Mouse (Mus musculus) cerebellum, adult 9-10 months (tissue): ENCODE data around the gene Mcat.
A peak's percentile ranks its signal among the peaks of the same experiment; 100 is the strongest.
"Not testable (repeated sequence)": the region's sequence is repeated elsewhere in the genome, so short reads cannot be mapped to it uniquely, and the experiment has no call there.

Experiments
- DNase-seq: peaks from one replicate; pipeline ENCODE4 v3.0.0; 2022

Mcat gene

DNA sequence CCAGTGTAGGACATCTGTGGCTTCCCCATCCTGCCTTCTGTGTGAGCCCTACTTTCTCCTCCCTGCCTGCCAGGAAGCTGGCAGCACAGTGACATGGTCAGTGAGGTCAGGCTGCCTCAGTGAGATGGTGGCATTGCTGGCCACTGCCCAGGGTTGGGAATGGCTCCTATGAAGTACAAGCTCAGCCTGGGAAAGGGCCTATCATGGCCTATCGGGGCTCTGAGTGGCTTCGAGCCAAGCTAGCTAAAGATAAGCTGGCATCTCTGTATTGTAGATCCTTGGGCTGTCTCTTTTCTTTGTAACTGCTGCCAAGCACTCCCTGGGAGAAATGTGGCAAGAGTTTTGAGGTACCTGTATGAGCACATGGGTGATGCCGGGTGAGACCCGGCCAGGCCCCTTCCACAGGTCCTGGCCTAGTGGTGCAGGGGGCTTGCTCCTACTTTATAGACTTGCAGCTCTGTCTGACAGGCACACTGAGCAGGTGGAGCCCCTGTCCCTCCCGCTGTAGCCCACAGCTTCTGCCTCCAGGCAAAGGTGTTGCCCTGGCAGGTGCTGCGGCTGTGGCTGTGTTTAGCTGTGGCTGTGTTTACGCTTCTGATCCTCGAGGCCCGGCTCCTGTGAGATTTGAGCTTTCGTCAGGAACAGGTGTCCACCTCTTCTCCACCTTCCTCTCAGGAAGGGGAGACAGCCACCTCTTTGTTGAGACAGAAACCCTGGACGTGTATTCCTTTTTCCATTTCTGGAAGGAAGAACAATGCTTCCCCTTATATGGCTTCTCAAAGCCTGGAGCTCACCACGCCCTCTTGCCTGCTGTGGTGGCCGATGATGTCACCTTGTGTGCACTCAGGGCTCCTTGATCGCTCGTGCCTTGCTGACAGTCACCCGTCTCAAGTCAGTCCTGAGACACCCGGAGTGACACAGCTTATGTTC is 28.4 kb downstream of the Mcat start:
- DNase-seq: no peak

DNA sequence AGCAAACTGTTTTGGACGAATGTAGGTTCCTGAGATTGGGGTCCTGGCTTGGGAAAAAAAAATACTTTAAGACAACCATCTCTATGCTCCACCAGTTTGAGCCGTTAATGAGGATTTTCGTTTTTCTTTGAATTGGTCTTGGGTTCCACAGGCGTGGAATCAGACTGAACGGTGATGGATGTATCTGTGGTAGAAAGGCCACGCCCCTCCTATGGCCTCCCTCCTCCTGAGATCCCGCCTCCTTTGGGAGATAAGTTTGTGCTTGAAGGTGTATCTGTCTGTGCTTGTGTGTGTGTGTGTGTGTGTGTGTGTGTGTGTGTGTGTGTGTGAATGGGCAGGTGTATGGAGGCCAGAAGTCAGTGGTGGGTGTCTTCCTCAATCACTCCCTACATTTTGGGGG is 31.0 kb downstream of the Mcat start:
- DNase-seq: no peak

DNA sequence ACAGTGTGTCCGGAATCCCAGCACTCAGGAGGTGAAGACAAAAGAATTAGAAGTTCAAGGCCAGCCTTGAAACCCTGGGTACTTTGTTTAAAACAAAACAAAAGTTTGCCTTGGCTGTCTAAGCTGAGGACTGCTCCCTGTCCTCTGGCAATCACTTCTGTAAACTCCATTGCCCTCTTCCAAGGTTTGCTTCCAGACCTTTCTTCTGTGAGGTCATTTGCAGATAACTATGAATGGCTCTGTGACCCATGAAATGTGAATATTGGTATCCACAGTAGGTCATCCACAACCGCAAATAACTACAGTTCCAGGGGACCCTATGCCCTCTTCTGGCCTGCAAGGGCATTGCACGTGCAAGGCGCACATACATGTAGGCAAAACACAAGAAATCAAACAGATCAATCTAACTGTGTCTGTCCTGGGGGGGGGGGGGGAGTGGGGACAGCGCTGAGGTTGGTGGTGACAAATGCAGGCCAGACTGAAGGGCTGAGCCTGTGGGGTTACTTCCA is 31.6 kb downstream of the Mcat start:
- no peak for DNase-seq

DNA sequence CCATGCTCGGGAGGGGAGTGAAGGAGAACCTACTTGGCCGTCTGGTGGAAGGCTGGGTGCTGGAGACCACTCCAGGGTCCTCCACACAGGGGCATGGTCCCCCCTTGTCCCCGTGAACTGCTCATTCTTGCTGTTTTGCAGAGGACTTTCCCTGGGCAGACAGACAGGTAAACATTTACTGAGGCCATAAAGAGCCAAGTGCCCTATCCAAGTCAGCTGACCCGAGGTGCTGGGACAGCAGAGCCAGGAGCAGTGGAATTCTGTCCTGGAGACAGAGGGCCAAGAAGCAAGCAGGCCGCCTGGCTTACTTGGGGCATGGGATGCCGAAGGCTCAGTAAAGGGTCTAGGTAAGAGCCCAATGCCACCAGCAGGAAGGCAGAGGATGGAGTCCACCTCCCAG is 32.9 kb downstream of the Mcat start:
- DNase-seq: no peak

DNA sequence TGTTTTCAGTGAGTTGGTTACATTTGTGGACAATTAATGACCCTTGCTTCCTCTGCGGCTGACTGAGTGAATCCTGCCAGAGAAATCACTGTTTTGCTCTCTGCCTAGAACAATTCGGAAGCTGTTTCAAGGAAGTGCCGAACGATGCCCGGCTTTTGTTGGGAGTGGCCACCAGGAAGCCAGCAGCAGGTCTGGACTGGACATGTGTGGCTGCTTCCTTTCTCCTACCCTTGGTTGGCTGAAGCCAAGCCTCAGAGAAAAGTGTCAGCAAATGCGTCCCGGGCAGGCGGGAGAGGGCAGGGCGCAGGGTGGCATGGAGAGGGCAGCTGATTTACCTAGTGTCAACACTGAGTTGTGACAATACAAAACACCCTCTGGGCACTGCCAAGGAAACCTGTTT is 33.4 kb downstream of the Mcat start:
- DNase-seq: no peak

DNA sequence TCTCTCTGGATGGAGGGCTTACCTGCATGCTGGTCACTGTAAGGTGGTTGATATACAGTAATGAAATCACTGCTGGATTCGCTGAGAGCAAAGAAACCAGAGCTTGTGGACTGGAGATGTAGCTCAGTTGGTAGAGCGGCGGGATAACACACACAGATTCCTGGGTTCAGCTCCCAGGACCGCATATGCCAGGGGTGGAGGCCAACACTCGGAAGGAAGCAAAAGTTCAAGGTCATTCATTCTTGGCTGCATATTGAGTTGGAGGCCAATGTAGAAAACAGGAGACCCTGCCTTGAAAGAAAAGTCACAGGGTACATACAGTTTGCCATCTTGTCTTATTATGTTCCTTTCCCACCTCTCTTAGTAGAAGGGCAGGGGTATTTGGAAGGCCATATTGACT is 33.8 kb downstream of the Mcat start:
- no peak for DNase-seq

DNA sequence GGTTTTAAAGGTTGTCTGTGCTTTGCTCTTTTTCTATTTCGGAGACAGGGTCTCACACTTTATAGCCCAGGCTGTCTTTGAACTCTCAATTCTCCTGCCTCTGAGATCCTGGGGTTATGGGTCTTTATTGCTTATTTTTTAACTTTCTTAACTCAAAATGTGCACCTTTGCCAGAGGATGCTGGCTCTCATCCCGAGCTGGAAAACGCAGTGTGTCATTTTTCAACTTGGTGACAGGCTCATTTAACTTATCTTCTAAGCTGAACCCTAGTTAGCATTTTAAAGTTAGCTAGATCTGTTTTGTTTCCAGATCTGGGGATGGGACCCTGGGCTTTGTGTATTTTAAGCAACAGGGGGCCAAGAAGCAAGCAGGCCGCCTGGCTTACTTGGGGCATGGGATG is 34.7 kb downstream of the Mcat start:
- DNase-seq: no peak

DNA sequence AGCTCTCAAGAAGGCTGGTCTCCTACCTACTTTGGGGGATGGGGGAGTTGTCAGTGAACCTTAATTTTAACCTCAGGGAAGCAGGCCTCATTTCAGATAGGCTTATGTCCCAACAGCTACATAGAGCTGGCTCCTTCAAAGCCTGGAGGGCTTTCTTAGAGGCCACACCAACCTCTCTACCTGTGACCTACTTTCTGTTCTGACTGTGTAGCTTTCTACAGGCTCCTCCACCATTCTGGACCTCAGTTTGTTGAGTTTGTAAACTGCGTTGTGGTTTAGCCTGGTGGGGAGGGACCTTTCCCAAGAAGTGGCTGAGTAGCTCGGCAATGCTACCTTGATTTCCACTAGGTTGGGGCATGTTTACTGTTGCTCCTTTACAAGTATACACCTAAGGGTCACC is 35.8 kb downstream of the Mcat start:
- DNase-seq: no peak

DNA sequence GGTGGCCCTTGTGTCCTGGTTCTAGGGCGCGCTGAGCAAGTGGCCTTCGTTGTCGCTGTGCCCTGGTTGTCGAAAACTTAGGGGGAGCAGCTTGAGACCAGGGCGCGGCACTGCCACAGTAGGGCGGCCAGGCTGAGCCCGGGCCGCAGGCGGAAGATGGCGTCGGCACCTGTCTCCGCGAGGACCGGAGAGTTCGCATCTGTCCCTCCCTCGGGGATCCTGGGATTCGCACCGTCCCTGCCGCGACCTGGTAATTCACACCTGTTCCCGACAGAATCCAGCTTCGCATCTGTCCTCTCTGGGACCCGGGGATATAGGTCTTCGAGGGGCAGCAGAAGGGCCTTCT is 36.5 kb downstream of the Mcat start:
- no peak for DNase-seq

DNA sequence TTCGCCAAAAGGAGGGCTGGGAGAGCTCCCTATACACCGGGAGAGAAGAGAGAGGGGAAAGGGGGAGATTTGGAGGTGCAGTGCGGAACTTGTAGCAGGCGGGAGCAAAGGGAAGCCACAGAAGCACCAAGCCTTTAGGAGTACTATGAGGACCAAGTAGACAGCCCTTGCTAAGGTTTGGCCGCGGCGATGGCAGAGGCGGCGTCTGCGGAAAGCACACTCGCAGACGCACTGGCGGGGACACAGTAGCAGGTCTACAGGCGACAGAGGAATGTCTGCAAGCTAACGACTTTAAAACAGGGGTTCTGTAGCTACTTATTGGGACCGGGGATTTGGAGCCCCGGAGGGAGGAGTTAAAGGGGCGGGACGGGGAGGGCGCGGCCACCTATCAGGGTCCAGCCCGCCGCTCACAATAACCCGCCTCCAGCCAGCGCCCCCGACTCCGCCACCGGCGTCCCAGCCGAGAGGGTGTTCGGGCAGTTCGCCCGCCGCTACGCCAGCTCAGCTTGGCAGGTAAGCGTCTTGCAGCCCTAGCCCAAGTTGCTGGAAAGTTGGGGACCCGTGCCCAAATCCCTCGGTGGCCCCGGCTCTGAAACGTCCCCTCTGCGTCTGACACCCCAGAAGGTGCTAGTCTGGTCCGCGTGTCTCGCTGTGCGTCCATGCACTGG is 37.0 kb downstream of the Mcat start, which contains the start of gene Bik:
Bik (plus strand) TSS at position 439 of the 668 bp plus-strand sequence.
- no peak for DNase-seq

DNA sequence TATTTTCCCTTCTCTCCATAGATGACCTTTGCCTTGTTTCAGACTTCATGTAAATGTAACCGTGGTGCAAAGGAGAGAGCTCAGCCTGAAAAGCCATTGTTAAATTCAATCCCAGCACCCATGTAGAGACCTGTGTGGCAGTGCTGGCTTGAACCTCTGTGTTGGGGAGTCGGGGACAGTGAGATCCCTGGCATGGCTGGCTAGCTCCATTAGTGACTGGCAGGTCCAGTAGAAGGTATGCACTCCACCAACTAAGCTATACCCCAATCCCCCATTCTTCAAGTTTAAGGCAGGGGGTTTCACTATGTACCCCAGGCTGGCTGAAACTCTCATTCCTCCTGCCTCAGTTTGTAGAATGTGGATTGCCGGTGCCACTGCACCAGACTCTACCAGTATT is 39.3 kb downstream of the Mcat start:
- DNase-seq: no peak

DNA sequence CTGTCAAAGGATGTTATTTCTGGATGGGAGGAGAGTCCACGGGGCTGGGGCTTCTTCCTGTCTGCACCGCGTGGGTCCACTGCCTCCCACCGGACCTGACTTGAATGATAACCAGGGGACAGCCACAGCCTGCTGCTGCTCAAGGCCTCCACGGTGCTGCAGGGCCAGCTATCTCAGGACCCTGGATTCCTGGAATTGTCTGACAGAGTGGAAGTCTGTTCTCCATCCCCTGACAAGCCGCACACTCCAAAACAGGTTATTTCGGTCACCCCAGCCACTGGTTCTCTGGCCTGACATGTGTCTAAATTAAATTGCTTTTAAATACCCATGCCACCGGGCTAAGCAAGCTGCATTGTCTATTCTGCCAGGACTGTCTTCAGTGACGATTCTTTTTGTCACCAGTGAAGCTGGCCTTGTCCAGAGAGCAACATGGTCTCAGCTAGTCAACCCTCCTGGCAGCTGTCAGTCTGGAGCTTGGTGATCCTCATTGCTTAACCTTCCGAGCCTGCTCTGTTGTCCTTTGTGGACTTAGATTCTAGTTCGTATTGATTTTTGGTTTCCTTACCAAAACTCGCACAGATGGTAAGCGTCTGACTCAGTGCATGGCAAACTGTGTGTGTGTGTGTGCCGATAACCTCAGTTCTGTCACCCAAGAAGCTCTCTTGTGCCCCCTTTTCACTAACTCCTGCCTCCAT is 39.8 kb downstream of the Mcat start:
- no peak for DNase-seq

DNA sequence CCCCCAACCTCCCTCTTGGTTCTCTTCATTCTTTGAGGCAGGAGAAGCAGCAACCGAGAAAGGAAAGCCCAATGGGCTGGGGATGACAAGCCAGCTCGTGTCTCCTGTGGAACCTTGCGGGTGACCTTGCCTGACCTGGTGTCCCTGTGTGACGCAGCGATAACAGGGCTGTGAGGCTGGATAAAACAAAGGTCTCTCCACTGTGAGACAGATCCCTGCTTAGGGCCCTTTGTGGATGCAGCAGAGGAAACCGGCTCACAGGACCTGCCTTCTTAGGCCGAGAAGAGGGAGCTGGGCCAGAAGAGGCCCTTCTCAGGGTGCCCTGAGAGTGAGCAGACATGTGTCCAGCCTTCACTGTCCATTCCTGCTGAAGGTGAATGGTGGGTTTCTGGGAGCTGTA is 40.4 kb downstream of the Mcat start:
- DNase-seq: no peak

DNA sequence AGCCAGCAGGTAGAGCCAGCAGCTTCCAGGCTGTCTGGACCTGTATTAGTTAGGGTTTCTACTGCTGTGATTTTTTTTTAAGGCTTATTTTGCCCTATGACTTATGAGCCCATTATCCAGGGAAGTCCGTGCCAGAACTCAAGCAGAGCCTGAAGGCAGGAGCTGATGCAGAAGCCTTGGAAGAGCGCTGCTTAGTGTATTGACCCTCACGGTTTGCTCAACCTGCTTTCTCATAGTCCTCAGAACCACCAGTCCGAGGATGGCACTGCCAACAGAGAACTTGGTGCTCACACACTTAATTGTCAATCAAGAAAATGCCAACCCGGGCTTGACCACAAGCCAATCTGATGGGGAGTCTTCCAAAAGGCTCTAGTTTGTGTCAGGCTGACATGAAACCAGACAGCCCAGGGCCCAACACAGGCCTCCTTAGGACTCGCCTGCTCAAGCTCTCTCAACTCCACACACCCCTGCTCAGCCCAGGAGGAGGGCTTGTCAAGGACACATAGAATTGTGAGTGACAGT is 42.7 kb downstream of the Mcat start:
- no peak for DNase-seq

DNA sequence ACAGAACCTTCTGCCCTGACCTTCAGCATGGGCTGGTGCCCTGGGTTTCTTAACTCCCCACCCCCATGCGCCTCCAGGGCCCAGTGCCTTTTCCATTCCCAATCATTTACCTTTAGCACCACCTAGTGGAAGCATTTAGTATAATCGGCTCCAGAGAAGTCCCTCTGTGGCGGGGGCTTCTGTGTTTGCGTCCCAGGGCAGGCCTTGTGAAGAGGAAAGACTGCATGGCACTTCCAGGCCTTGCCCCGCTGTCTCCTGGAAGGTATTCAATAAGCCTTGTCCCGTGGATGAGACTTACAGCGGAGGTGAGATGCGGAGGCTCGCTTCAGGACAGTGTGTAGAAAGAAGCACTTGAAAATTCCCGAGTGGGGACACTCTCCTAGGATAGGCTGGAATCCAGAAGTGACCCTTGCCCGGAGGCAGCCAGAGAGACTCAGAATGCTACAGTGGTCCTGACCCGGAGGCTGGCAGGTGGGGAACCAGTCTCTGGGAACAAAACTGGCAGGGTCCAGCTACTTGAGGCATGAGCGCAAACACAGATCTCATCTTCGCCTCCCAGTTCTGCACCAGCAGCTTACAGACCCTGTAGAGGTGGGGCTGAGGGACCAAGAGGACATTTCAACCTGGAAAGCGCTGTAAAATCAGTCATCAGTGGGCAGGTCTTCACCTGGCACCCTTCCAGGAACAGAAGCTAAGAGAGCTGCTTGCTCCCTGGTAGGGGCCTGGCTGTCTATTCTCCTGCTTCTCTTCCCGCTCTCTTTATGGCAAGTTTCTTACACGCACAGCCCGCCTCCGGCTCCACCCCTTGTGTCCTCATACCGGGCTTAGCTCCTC is 45.2 kb downstream of the Mcat start:
- peak; percentile 69 for DNase-seq

DNA sequence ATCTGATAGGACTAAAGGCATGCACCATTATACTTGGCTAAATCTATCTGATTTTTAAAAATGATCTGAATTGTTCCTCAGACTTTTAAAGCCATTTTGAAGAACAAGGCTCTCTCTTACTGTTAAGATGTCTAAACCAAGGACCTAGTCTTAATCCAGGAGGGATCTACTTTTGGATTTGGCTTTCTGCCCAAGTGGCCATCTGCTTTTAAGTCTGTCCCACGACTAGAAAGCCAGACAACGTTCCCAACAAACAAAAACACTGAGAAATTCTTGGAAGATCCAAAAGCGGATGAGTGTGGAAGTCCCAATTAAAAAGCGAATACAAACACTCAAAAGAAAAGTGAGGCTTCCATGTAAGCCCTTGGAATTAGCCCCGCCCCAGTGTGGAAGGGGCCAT is 48.6 kb downstream of the Mcat start:
- no peak for DNase-seq

DNA sequence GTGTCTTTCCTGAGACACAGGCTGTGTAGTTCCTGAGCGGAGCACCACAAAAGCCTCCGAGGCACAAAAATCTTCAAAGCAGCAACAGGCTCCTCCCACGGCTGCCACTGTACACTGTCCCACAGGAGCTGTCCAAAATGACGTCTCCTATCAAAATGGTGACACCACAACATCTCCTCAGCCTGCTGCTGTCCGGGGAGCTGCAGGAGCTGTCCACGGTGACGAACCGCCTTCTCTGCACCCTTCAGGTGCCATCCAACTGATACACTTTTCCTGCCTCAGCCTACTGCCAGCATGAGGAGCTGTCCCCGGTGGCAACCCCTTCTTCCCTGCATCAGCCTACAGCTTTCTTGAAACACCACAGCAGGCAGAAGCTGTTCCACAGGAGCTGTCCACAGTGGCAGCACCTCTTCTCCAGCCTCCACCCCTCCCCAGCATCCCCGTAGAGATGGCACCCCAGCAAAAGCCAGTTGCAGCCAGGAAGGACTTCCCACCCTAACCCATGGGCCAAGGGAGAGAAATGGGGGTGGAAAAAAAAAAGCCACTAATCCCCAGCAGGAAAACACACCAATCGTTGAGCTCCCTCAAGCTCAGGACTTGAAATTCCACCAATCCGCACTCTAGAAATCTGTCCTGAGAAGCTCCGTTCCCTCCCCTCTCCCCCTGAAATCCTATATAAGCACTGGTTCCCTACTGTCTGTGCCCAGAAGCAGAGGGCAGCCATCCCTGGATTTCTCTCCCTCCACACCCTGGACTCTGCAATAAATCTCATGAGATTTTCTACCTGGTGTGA is 50.9 kb downstream of the Mcat start:
- no peak for DNase-seq

DNA sequence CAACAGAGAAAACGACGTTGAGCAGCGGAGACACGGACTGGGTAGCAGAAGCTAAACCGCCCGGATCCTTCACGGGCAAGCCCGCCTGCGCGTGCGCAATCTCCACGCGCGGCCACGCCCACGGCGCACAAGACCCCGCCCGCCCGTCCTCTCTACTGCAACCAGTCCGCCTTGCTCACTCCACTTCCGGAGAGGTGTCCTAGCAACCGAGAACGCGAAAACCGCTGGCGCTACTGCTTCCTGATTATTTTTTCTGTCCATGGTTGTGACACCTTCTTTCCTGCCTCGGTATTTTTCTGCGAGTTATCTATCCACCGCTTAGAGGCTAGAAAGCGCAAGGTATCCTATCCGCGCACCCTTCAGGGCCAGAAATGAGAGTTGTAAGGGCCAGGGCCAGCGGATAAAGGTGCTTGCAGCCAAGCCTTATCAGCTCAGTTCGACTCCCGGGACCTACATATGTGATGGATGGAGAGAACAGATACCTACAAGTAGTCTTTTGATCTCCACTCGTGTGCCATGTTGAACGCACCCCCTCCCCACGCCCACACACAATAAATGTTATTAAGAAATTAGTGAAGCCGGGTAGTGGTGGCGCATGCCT is 52.7 kb downstream of the Mcat start, which contains the start of gene Ttll1:
Ttll1 (minus strand) TSS at position 89 of the 601 bp plus-strand sequence.
- DNase-seq: peak; percentile 92

DNA sequence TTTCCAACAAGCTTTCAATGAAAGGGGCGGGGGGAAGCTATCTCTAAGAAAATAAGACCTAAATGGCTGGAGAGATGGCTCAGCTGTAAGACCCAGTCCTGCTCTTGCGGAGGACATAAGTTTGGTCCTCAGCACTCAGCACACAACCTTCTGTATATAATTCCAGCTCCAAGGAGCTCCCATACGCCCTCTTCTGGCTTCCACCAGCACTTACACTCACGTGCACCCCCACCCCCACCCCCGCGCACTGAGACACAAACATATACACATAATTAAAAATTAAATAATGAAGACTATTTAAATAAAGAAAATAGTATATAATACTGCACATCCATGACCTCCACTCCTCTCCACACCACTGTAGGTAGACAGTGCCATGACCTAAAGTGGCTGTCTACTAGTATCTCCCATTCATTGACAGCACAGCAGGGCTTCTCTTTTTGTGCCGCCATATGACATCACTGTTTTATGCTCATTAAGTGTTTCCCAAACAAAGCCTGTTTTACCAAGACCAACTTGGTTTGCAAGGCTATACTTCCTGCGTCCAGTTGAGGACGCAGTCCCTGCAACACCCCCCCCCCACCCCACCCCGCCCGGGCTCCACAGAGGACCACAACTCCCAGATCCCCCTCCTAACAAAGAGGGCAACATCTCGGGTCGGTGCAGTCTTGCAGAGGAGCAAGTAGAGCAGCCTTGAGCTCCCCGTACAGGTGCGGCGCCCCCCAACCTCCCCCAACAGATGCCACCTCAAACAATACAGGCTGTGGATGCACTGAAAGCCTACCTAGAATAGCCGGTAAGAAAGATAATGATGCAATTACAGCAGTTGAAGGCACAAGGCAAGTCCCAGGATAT is 53.4 kb downstream of the Mcat start:
- DNase-seq: peak; percentile 19

DNA sequence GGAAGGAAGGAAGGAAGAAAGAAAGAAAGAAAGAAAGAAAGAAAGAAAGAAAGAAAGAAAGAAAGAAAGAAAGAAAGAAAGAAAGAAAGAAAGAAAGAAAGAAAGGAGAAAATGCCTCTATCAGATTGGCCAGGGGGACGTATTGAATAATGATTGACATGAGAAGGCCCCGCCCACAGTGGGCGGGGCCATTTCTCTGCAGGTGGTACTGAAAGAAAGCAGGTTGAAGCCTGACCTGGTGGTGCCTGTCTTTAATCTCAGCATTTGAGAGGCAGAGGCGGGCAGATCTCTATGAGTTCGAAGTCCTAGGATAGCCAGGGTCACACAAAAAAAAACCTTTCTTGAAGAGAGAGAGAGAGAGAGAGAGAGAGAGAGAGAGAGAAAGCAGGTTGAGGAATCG is 62.1 kb downstream of the Mcat start:
- not testable (repeated sequence) for DNase-seq
